Mouse (Mus musculus) small intestine, adult 2 months (tissue): ENCODE data around the gene Rasgrp2. TPM values are rescaled to one million over a fixed set of nuclear protein-coding genes. Genes with fewer than 3 reads are reported as not detected.
A peak's percentile ranks its signal among the peaks of the same experiment; 100 is the strongest.

Source experiments
- H3K27ac ChIP-seq: fragments of 200-500 bp; 2 replicates; pipeline ENCODE4 v1.5.1; 2012; ENCODE audit warnings: low read depth, low read length, control low read depth, inconsistent platforms; ENCODE audit not compliant: insufficient read depth
- H3K27me3 ChIP-seq: fragments of 200-500 bp; 2 replicates; pipeline ENCODE4 v1.6.1; 2012; ENCODE audit warnings: mild to moderate bottlenecking, moderate library complexity, low read length, inconsistent platforms; ENCODE audit not compliant: control insufficient read depth, insufficient read depth
- H3K36me3 ChIP-seq: fragments of 200-500 bp; 2 replicates; pipeline ENCODE4 v1.6.1; 2012; ENCODE audit warnings: mild to moderate bottlenecking, low read length, control low read depth, inconsistent platforms; ENCODE audit not compliant: control insufficient read depth, insufficient read depth
- H3K4me1 ChIP-seq: fragments of 200-500 bp; 2 replicates; pipeline ENCODE4 v1.6.1; 2012; ENCODE audit warnings: low read length, inconsistent platforms, mixed read lengths; ENCODE audit not compliant: control insufficient read depth, insufficient read depth, insufficient read length
- H3K4me3 ChIP-seq: fragments of 200-500 bp; 2 replicates; pipeline ENCODE4 v1.5.1; 2012; ENCODE audit warnings: low read depth, mild to moderate bottlenecking, control low read depth, inconsistent platforms, low read length, moderate library complexity
- CTCF ChIP-seq: fragments of 200-500 bp; IDR thresholded peaks from 2 replicates; pipeline ENCODE4 v1.5.1; 2012; ENCODE audit warnings: low read depth, mild to moderate bottlenecking, control low read depth, inconsistent platforms, low read length, moderate library complexity, mixed read lengths; ENCODE audit not compliant: insufficient replicate concordance, insufficient read length; ENCODE audit errors: extremely low read depth
- POLR2A ChIP-seq: fragments of 200-500 bp; IDR thresholded peaks from 2 replicates; pipeline ENCODE4 v1.6.1; 2012; ENCODE audit warnings: low read depth, mild to moderate bottlenecking, control low read depth, inconsistent platforms, low read length, moderate library complexity
- WGBS: fragments of 180-500 bp; shearing (Covaris S2); methylation state at CpG from one replicate; pipeline ENCODE4 v1.1.7; 2018; 5-methylcytosine and 5-hydroxymethylcytosine counted together
- polyA plus RNA-seq: library from polyadenylated mRNA; depleted of rRNA; stranded (reverse); fragments of >200 nt; gene quantifications from 2 replicates; pipeline ENCODE4 v1.2.3, GENCODE M21; 2012

Rasgrp2 gene
- polyA plus RNA-seq, 1 experiment = 38.3 TPM

- Histone ChIP-seq H3K4me3 (peak within 1 kb of the TSS; percentile 65), H3K27me3 (peaks cover 10% of the 10 kb centered on the region), H3K27ac (no peak within 1 kb of the TSS), H3K4me1 (no peaks in the 10 kb centered on the region; the same call in 1 of the 2 replicates), H3K36me3 (no peaks in the 10 kb centered on the region)
- peak; percentile 83 for TF ChIP-seq CTCF
- TF ChIP-seq POLR2A = no peak
- WGBS = 2% methylated on average over 46 of the region's 46 CpGs
Observed at GRCm38 (mm10) chr19:6418233-6418879, 19.2 kb downstream of the Rasgrp2 start, which contains the start of gene Nrxn2. TSS of gene Nrxn2 (plus strand) at chr19:6418731.

DNA sequence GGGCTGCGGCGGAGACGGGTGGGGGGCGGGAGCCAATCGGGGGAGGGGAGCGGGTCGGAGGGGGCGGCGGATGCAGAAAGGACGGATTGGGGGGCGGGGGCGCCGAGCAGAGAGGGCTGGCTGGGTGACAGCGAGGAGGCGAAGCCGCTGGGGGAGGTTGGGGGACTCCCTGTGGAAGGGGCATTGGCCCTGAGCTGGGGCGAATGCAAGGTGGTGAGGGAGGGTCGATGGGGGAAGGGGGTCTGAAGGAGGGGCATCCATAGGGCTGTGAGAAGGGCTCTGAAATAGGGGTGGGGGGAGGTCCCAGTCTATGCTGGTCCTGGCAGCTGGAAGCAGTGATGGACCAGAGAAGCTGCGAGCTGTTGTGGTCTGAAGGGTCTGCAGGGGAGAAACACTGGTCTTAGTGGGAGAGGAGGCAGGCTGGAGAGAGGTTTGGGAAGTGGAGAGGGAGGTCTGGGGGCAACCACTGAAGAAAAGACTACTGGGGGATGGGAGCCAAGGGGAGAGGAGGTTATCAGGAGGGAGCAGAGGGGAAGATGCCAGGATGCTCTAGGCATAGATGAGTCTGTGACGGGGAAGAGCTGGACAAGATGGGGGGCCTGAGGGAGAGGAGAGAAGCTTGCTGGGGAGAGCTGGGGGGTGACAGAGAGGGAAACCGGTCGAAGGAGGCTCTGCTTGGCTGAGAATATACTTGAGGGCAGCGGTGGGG is 20.0 kb downstream of the Rasgrp2 start:
- H3K4me3 ChIP-seq = no peak overlapping the region
- WGBS = 24% methylated on average over 13 of the region's 23 CpGs

GRCm38 (mm10) chr19:6419805-6420310 is 20.7 kb downstream of the Rasgrp2 start:
- no peak overlapping the region for H3K4me3 ChIP-seq
- no peaks in the 10 kb centered on the region for H3K36me3 ChIP-seq
- peaks cover 10% of the 10 kb centered on the region for H3K27me3 ChIP-seq
- no peak for TF ChIP-seq POLR2A
- no peak for TF ChIP-seq CTCF
- H3K4me1 ChIP-seq = no peaks in the 10 kb centered on the region; the same call in 1 of the 2 replicates
- 61% methylated on average over 9 of the region's 9 CpGs for WGBS
- H3K27ac ChIP-seq = no peak overlapping the region

More for the DNA sequence above, 20.0 kb downstream of the Rasgrp2 start:
- no peak for TF ChIP-seq CTCF
- Histone ChIP-seq H3K27me3 (peaks cover 10% of the 10 kb centered on the region), H3K36me3 (no peaks in the 10 kb centered on the region), H3K4me1 (no peaks in the 10 kb centered on the region; the same call in 1 of the 2 replicates), H3K27ac (no peak overlapping the region)

DNA sequence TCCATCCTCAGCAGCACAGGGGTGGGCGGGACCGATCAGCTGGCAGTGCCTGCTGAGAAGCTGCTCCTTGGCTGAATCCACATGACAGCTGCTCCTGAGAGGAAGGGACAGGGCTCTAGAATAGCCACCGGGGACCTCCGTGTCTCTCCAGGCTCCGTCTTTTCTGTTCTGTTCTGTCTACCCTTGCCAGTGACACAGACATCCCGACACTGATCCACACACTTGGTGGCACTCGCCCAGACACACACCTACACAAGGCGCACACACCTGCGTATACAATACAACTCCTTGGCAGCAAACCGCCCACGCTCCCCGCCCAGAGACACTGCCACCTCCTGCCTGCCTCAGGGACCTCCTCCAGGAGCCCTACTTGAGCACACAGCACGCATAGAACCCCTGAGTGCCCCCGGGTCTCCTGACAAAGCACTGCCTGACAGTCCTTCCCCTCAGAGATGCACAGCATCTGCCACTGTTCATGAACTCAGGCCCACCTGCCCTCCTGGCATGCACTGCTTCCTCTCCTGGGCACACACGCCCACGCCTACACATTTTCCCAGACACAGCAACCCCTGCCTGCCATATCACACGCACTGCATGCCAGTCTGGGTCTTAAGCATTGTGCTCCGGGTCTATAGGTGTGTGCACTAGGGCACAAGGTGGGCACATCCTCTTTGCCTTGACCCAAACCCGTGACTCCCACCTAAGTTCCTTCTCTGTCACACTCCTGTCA is 21.5 kb downstream of the Rasgrp2 start:
- Histone ChIP-seq H3K27ac (no peak overlapping the region), H3K4me1 (no peaks in the 10 kb centered on the region; the same call in 1 of the 2 replicates), H3K36me3 (no peaks in the 10 kb centered on the region), H3K4me3 (no peak overlapping the region), H3K27me3 (peaks cover 10% of the 10 kb centered on the region)
- WGBS = 41% methylated on average over 19 of the region's 19 CpGs
- TF ChIP-seq POLR2A (no peak), CTCF (no peak)

DNA sequence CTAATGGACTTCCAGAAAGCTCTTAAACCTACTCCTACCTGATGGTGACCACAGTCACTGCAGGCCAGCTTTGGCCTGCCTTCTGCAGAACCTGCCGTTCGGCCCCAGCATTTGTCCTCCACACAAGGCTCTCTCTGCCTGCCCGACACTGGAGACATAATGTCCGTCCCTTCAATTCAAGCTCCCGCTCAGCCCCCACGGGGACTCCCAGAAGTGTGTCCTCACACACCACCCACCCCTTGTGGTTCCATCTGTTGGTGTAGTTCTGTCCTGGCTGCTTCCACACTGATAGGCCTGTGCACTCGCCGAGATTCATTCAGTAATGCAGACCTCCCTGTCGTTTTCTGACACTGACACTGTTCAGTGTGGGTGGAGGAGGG is 22.1 kb downstream of the Rasgrp2 start:
- Histone ChIP-seq H3K36me3 (no peaks in the 10 kb centered on the region), H3K4me3 (no peak overlapping the region), H3K27me3 (peaks cover 10% of the 10 kb centered on the region), H3K4me1 (no peaks in the 10 kb centered on the region; the same call in 1 of the 2 replicates), H3K27ac (no peak overlapping the region)
- no peak for TF ChIP-seq POLR2A
- no peak for TF ChIP-seq CTCF
- 76% methylated on average over 9 of the region's 9 CpGs for WGBS

DNA sequence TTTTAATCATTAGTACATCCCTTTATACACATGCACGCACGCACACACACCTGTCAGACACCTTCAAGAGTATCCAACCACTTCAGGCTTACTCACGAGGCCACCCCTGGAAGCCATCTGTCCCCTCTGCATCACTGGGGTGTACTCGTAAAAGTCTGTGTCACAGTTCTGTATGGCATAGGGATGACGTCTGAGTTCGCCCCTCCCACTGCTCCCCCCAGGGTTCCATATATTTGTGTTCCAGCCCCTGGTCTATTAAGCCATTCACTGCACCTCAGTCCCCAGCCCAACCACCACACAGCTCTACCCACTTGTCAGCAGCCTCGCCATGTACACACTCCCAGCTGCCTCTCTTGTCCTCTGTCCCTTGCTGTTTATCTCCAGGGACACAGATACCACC is 22.9 kb downstream of the Rasgrp2 start:
- Histone ChIP-seq H3K4me1 (peaks cover 3% of the 10 kb centered on the region), H3K36me3 (no peaks in the 10 kb centered on the region), H3K27ac (no peak overlapping the region), H3K27me3 (peaks cover 10% of the 10 kb centered on the region), H3K4me3 (no peak overlapping the region)
- WGBS = 54% methylated on average over 7 of the region's 7 CpGs
- no peak for TF ChIP-seq CTCF

DNA sequence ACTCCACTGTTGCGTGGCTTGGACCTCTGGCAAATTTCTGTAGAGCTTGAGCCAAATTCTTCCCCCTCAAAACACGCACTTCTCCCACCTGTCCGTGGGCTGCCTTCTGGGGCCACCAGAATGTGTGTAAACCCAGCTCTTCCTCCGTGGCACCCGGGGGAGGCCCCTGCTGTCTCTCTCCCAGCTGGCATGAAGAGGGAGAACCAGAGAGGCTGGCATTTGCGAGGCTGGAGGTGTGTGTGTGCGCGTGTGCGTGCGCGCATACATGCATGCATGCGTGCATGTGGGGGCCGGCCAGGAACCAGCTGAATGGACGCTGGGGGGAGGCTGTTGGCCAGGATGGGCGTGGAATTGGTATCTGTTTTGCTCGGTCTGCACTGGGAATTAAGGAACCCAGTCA is 24.1 kb downstream of the Rasgrp2 start:
- 79% methylated on average over 16 of the region's 16 CpGs for WGBS
- TF ChIP-seq POLR2A = no peak
- no peak for TF ChIP-seq CTCF
- peaks cover 16% of the 10 kb centered on the region for H3K27me3 ChIP-seq

More for the DNA sequence above, 24.1 kb downstream of the Rasgrp2 start:
- Histone ChIP-seq H3K36me3 (no peaks in the 10 kb centered on the region), H3K4me1 (peaks cover 14% of the 10 kb centered on the region), H3K27ac (no peak overlapping the region), H3K4me3 (no peak overlapping the region)
